Comparison of ENCODE assay signal across 7 mouse cellular contexts in genomic region chr5:92133006-92133405, GRCm38 (mm10). TPM values are rescaled to one million over a fixed set of nuclear protein-coding genes. Genes with fewer than 3 reads are reported as not detected.
A peak's percentile ranks its signal among the peaks of the same experiment; 100 is the strongest.
DNase-seq lines count a peak whose midpoint lies in the region; ATAC-seq and TF ChIP-seq lines count a peak whose summit lies in the region.
"Not testable (repeated sequence)": the region's sequence is repeated elsewhere in the genome, so short reads cannot be mapped to it uniquely, and the experiment has no call there.

No protein-coding gene starts in this region.

- ATAC-seq in liver, embryonic 12.5 days; liver, embryonic 14.5 days (ENCODE audit: insufficient read depth); liver, embryonic 16.5 days (ENCODE audit: low read depth): not testable (repeated sequence)

- TF ChIP-seq CTCF in liver, embryonic 14.5 days (IDR thresholded peaks at IDR 0.05; ENCODE audit: low read depth) = not testable (repeated sequence)

- H3K9me3 ChIP-seq in liver, embryonic 12.5 days (replicated peaks); liver, embryonic 14.5 days (ENCODE audit: control insufficient read depth, low read length); liver, embryonic 16.5 days (replicated peaks; ENCODE audit: control insufficient read depth, low read length): not testable (repeated sequence)

- peaks cover 63% of the 10 kb centered on the region for H3K4me1 ChIP-seq in liver, embryonic 12.5 days
- H3K4me1 ChIP-seq in liver, embryonic 14.5 days (replicated peaks; ENCODE audit: control insufficient read depth in 2 of 2, insufficient read depth in 2 of 2, low read length in 1 of 2) = peaks cover 31 to 34% of the 10 kb centered on the region in 2 experiments
- H3K4me1 ChIP-seq in liver, embryonic 16.5 days (ENCODE audit: control insufficient read depth, low read depth, low read length) = peaks cover 37% of the 10 kb centered on the region

- H3K4me2 ChIP-seq in liver, embryonic 12.5 days = peak overlapping the region; percentile 50
- H3K4me2 ChIP-seq in liver, embryonic 14.5 days (ENCODE audit: low read depth) = peak overlapping the region; percentile 57
- peak overlapping the region; percentile 33; the same call in 1 of the 2 replicates for H3K4me2 ChIP-seq in liver, embryonic 16.5 days (ENCODE audit: low read depth, low read length)

- peak overlapping the region; percentile 38 for H3K4me3 ChIP-seq in liver, embryonic 12.5 days
- H3K4me3 ChIP-seq in liver, embryonic 14.5 days (ENCODE audit: insufficient read depth in 1 of 2, low read depth in 2 of 2, low read length in 2 of 2) = peak overlapping the region; percentile 47 to 50; a peak in 3 of 4 replicates
- peak overlapping the region; percentile 43 for H3K4me3 ChIP-seq in liver, embryonic 16.5 days (ENCODE audit: low read depth, low read length)

- TF ChIP-seq EP300 in liver, embryonic 14.5 days (IDR thresholded peaks at IDR 0.05; ENCODE audit: low read depth) = not testable (repeated sequence)

- H3K9ac ChIP-seq in liver, embryonic 12.5 days = 0 out of 2 replicates have a peak overlapping the region, but pooled peaks have one; percentile 4
- H3K9ac ChIP-seq in liver, embryonic 14.5 days (replicated peaks); liver, embryonic 16.5 days (ENCODE audit: low read depth, low read length): not testable (repeated sequence)

- 64% methylated on average over 4 of the region's 4 CpGs for WGBS in liver, embryonic 12.5 days (ENCODE audit: insufficient replicate concordance)
- 59% methylated on average over 4 of the region's 4 CpGs for WGBS in liver, embryonic 14.5 days (ENCODE audit: insufficient replicate concordance)
- 54% methylated on average over 4 of the region's 4 CpGs for WGBS in liver, embryonic 16.5 days (ENCODE audit: insufficient replicate concordance)

- peaks cover 25% of the 10 kb centered on the region for H3K36me3 ChIP-seq in liver, embryonic 12.5 days
- H3K36me3 ChIP-seq in liver, embryonic 14.5 days (replicated peaks; ENCODE audit: control insufficient read depth, insufficient read depth, low read depth); liver, embryonic 16.5 days (ENCODE audit: control insufficient read depth, insufficient read depth): not testable (repeated sequence)

- H3K27ac ChIP-seq in liver, embryonic 12.5 days = peak overlapping the region; percentile 69
- peak overlapping the region; percentile 31 for H3K27ac ChIP-seq in liver, embryonic 14.5 days
- peak overlapping the region; percentile 57; the same call in 1 of the 2 replicates for H3K27ac ChIP-seq in liver, embryonic 16.5 days (ENCODE audit: low read length)

- DNase-seq in ZHBTc4 (ENCODE audit: low read depth, low spot score) = peak; percentile 42
- DNase-seq in c-Kit-negative CD71-positive TER-119-positive erythroid progenitor cells, embryonic 14.5 days (ENCODE audit: low read depth, low spot score) = peak; percentile 36
- peak; percentile 83 for DNase-seq in heart, adult 11 months
- not testable (repeated sequence) for DNase-seq in liver, embryonic 14.5 days (ENCODE audit: low read depth in 3 of 3, low spot score in 3 of 3)
- peak; percentile 45 for DNase-seq in spleen, adult 12 weeks (ENCODE audit: low spot score)

- not testable (repeated sequence) for H3K27me3 ChIP-seq in liver, embryonic 12.5 days (replicated peaks); liver, embryonic 14.5 days (ENCODE audit: control insufficient read depth, insufficient read depth, low read length); liver, embryonic 16.5 days (ENCODE audit: control insufficient read depth, insufficient read depth, low read depth, low read length)

RNA-seq across cellular contexts. Expression of gene Uso1, which starts 4.7 kb away (rescaled TPM):
- 35.6 and 37.1 TPM in 2 replicates for polyA plus RNA-seq in liver, embryonic 12.5 days (2016; fragmentation: Nextera tagmentation; extraction: Ambion mirVana)
- polyA plus RNA-seq in liver, embryonic 14.5 days (2012; rRNA removed) = 11.1 and 18.6 TPM in 2 replicates
- 14.3 and 14.7 TPM in 2 replicates for polyA plus RNA-seq in liver, embryonic 14.5 days (2014; fragmentation: Nextera tagmentation; extraction: Ambion mirVana)
- 19.3 and 19.4 TPM in 2 replicates for polyA plus RNA-seq in liver, embryonic 16.5 days (2015; fragmentation: Nextera tagmentation; extraction: Ambion mirVana)

RNA-seq across cellular contexts. Expression of gene G3bp2, which starts 49.5 kb away (rescaled TPM):
- polyA plus RNA-seq in liver, embryonic 12.5 days (2016; fragmentation: Nextera tagmentation; extraction: Ambion mirVana) = 84.0 and 87.0 TPM in 2 replicates
- 12.5 and 19.0 TPM in 2 replicates for polyA plus RNA-seq in liver, embryonic 14.5 days (2012; rRNA removed)
- polyA plus RNA-seq in liver, embryonic 14.5 days (2014; fragmentation: Nextera tagmentation; extraction: Ambion mirVana) = 54.3 and 56.0 TPM in 2 replicates
- 40.0 and 40.4 TPM in 2 replicates for polyA plus RNA-seq in liver, embryonic 16.5 days (2015; fragmentation: Nextera tagmentation; extraction: Ambion mirVana)
